Mouse (Mus musculus) thymus, postnatal 0 days (tissue): ENCODE results near the gene Ddhd1. TPM values are rescaled to one million over a fixed set of nuclear protein-coding genes. Genes with fewer than 3 reads are reported as not detected.

Source experiments
- DNase-seq: peaks from one replicate; pipeline ENCODE4 v3.0.0-alpha.2; 2015; ENCODE audit warnings: low spot score
- polyA plus RNA-seq: library from polyadenylated mRNA; unstranded; fragments of >200 nt; fragmentation: Nextera tagmentation; extraction: Ambion mirVana; gene quantifications from 2 replicates; pipeline ENCODE4 v1.2.1, GENCODE M21; 2015

Ddhd1 gene
- polyA plus RNA-seq: 6.4 and 9.5 TPM in 2 replicates

- DNase-seq: peak; percentile 94
Measured at GRCm38 (mm10) chr14:45657641-45658611, at the start of gene Ddhd1. Gene Ddhd1, minus strand, starts transcription at chr14:45658143.

GRCm38 (mm10) chr14:45707176-45707910, 49.4 kb upstream of the Ddhd1 start:
- DNase-seq: no peak

- no peak for DNase-seq
Measured at GRCm38 (mm10) chr14:45700031-45700572, 42.2 kb upstream of the Ddhd1 start.

GRCm38 (mm10) chr14:45698867-45699266, 40.9 kb upstream of the Ddhd1 start:
- no peak for DNase-seq

GRCm38 (mm10) chr14:45696098-45696497, 38.2 kb upstream of the Ddhd1 start:
- no peak for DNase-seq

- DNase-seq: no peak
Measured at GRCm38 (mm10) chr14:45693891-45694290, 35.9 kb upstream of the Ddhd1 start.

GRCm38 (mm10) chr14:45690520-45691246, 32.7 kb upstream of the Ddhd1 start:
- peak; percentile 58 for DNase-seq

GRCm38 (mm10) chr14:45685313-45685712, 27.4 kb upstream of the Ddhd1 start:
- DNase-seq: no peak

- DNase-seq: no peak
Measured at GRCm38 (mm10) chr14:45676722-45677121, 18.8 kb upstream of the Ddhd1 start.

GRCm38 (mm10) chr14:45668325-45668724, 10.4 kb upstream of the Ddhd1 start:
- DNase-seq: no peak

GRCm38 (mm10) chr14:45667231-45667630, 9.3 kb upstream of the Ddhd1 start:
- DNase-seq: no peak

- no peak for DNase-seq
Measured at GRCm38 (mm10) chr14:45661575-45661974, 3.6 kb upstream of the Ddhd1 start.

GRCm38 (mm10) chr14:45660315-45660714, 2.4 kb upstream of the Ddhd1 start:
- DNase-seq: no peak

GRCm38 (mm10) chr14:45656831-45657640, 907 bp downstream of the Ddhd1 start:
- DNase-seq: peak; percentile 46

- no peak for DNase-seq
Measured at GRCm38 (mm10) chr14:45654876-45655416, 3.0 kb downstream of the Ddhd1 start.

GRCm38 (mm10) chr14:45653756-45654155, 4.2 kb downstream of the Ddhd1 start:
- DNase-seq: no peak

- no peak for DNase-seq
Measured at GRCm38 (mm10) chr14:45648999-45649818, 8.7 kb downstream of the Ddhd1 start.

GRCm38 (mm10) chr14:45648144-45648543, 9.8 kb downstream of the Ddhd1 start:
- DNase-seq: no peak

GRCm38 (mm10) chr14:45647632-45648031, 10.3 kb downstream of the Ddhd1 start:
- no peak for DNase-seq
